Mouse (Mus musculus) heart, embryonic 11.5 days (tissue): ENCODE measurements around the gene Gm20388. TPM values are rescaled to one million over a fixed set of nuclear protein-coding genes. Genes with fewer than 3 reads are reported as not detected.
A peak's percentile ranks its signal among the peaks of the same experiment; 100 is the strongest.

Experiments used
- ATAC-seq: fragments of 200-750 bp; cut with Nextera tagmentation; replicated peaks from 2 replicates; pipeline ENCODE4 v1.8.0; 2017; ENCODE audit warnings: moderate library complexity; ENCODE audit not compliant: insufficient number of reproducible peaks, low FRiP score, low TSS enrichment
- H3K27ac ChIP-seq: fragments of 300-500 bp; sonication (generic); 2 replicates; pipeline ENCODE4 v1.5.1; 2014; ENCODE audit warnings: mild to moderate bottlenecking, low read depth, low read length
- H3K27me3 ChIP-seq: fragments of 300-500 bp; sonication (generic); 2 replicates; pipeline ENCODE4 v1.6.1; 2014; ENCODE audit warnings: mild to moderate bottlenecking, low read length, mixed read lengths; ENCODE audit not compliant: control insufficient read depth, insufficient read depth
- H3K36me3 ChIP-seq: fragments of 300-500 bp; sonication (generic); 2 replicates; pipeline ENCODE4 v1.6.1; 2014; ENCODE audit warnings: mild to moderate bottlenecking, low read length, moderate library complexity, mixed read lengths; ENCODE audit not compliant: control insufficient read depth, insufficient read depth
- H3K4me1 ChIP-seq: fragments of 300-500 bp; sonication (generic); 2 replicates; pipeline ENCODE4 v1.6.1; 2014; ENCODE audit warnings: low read length; ENCODE audit not compliant: control insufficient read depth, insufficient read depth
- H3K4me2 ChIP-seq: fragments of 300-500 bp; sonication (generic); 2 replicates; pipeline ENCODE4 v1.6.1; 2014; ENCODE audit warnings: mild to moderate bottlenecking, moderate library complexity
- H3K4me3 ChIP-seq: fragments of 300-500 bp; sonication (generic); 2 replicates; pipeline ENCODE4 v1.5.1; 2014; ENCODE audit warnings: low read depth, low read length
- H3K9ac ChIP-seq: fragments of 300-500 bp; sonication (generic); 2 replicates; pipeline ENCODE4 v1.6.1; 2014; ENCODE audit warnings: mild to moderate bottlenecking, low read depth, low read length, moderate library complexity
- H3K9me3 ChIP-seq: fragments of 300-500 bp; sonication (generic); replicated peaks from 2 replicates; pipeline ENCODE4 v1.6.1; 2016; ENCODE audit warnings: low read length; ENCODE audit not compliant: control insufficient read depth
- WGBS: fragments of 180-500 bp; shearing (Covaris S2); extraction: QIAGEN DNeasy Blood & Tissue Kit; methylation state at CpG from one replicate; pipeline ENCODE4 v1.1.7; 2014; ENCODE audit not compliant: insufficient replicate concordance; 5-methylcytosine and 5-hydroxymethylcytosine counted together
- polyA plus RNA-seq: library from polyadenylated mRNA; unstranded; fragments of >200 nt; fragmentation: Nextera tagmentation; extraction: Ambion mirVana; gene quantifications from 2 replicates; pipeline ENCODE4 v1.2.1, GENCODE M21; 2014

Gene Gm20388
- polyA plus RNA-seq, 1 experiment from 2014 or later, result 6.4 TPM

DNA sequence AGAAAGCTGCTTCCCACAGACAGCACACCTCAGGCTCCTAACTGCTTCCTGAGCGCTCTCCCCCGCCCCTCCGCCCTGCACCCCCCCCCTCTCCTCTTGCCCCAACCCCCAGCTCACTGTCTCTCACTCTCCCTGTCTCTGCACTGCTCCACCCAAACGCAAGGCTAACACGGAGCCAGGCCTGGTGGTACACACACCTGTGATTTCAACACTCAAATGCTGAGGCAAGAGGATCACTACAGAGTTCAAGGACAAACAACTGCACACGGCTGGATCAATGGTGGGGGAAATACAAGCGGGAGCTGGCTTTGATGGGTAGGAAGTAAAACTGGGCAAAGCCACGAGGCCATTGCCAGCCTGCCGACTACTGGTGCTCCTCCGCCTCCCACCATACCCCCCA lies 1026.0 kb downstream of the Gm20388 start:
- no peak overlapping the region for H3K4me2 ChIP-seq
- WGBS, result 52% methylated on average over 9 of the region's 10 CpGs
- peaks cover 4% of the 10 kb centered on the region; the same call in 1 of the 2 replicates for H3K4me1 ChIP-seq
- no peak for ATAC-seq
- no peaks in the 10 kb centered on the region for H3K9me3 ChIP-seq
- H3K4me3 ChIP-seq, result no peak overlapping the region
- H3K36me3 ChIP-seq, result no peaks in the 10 kb centered on the region
- H3K27me3 ChIP-seq, result peaks cover 47% of the 10 kb centered on the region
- H3K9ac ChIP-seq, result no peak overlapping the region
- no peak overlapping the region for H3K27ac ChIP-seq

DNA sequence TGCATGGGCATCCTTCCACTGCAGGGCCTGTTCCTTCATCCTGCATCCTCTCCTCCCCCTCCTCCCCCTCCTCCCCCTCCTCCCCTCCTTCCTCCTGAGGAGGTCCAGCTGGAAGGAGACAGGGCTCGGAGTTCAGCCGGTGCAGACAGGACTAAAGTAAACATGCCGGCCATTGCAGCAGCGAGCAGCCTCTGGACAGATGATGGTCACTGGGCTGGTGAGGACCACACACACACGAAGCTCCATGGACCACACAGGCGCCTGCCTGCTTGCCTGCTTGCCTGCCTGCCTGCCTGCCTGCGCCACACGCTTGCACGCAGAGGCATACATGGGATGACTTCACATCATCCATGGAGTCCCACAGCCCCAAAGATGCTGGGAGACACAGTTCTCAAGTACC lies 1026.8 kb downstream of the Gm20388 start:
- H3K9me3 ChIP-seq, result no peaks in the 10 kb centered on the region
- no peak overlapping the region for H3K4me2 ChIP-seq
- peaks cover 4% of the 10 kb centered on the region; the same call in 1 of the 2 replicates for H3K4me1 ChIP-seq
- 49% methylated on average over 7 of the region's 9 CpGs for WGBS
- H3K4me3 ChIP-seq, result no peak overlapping the region
- ATAC-seq, result no peak
- no peak overlapping the region for H3K27ac ChIP-seq
- H3K9ac ChIP-seq, result no peak overlapping the region
- peaks cover 45% of the 10 kb centered on the region for H3K27me3 ChIP-seq
- H3K36me3 ChIP-seq, result no peaks in the 10 kb centered on the region

DNA sequence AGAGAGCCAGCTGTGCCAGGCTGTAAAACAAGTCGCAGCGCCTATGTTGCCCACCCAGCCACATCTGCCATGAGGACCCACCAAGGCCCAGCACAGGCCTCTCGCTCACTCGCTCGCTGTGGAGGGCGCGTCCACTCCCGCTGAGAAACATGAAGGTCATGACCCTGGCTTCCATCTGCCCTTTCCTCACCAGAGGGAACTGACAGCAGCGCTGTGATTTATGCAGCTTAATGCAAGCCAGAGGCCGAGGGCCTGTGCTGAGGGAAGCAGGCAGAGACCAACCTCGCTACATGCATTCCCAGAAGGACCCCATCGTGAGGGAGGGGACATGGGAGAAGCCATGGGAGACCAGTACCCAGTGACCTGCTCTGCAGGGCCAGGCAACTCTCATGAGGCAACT lies 1029.6 kb downstream of the Gm20388 start:
- WGBS, result 32% methylated on average over 12 of the region's 12 CpGs
- peaks cover 4% of the 10 kb centered on the region; the same call in 1 of the 2 replicates for H3K4me1 ChIP-seq
- ATAC-seq, result no peak
- no peak overlapping the region for H3K27ac ChIP-seq
- peaks cover 36% of the 10 kb centered on the region for H3K27me3 ChIP-seq
- no peak overlapping the region for H3K4me3 ChIP-seq
- H3K36me3 ChIP-seq, result no peaks in the 10 kb centered on the region
- H3K4me2 ChIP-seq, result no peak overlapping the region
- no peak overlapping the region for H3K9ac ChIP-seq
- H3K9me3 ChIP-seq, result no peaks in the 10 kb centered on the region

DNA sequence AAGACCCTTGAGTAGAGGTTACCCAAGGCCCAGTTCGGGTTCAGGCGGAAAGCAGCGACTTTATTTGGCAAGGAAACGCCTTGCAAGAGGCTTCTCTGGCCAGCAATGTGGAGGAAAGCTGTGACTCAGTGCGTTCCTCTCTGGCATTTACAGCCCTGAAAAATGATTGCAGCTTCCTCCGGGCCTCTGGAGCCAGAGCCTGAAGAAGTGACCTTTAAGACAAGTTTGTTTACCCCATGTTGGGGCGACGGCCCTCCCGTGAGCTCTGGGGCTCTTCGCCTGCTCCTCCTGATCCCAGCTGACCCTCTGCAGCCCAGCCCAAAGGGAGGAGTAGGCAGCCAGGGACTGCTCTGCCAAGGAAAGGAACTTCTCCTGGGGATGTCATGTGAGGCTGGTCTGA lies 1036.6 kb downstream of the Gm20388 start:
- Histone ChIP-seq H3K27me3 (peaks cover 13% of the 10 kb centered on the region), H3K4me1 (peaks cover 7% of the 10 kb centered on the region), H3K9ac (no peak overlapping the region), H3K4me2 (no peak overlapping the region), H3K4me3 (no peak overlapping the region), H3K27ac (no peak overlapping the region), H3K9me3 (no peaks in the 10 kb centered on the region), H3K36me3 (no peaks in the 10 kb centered on the region)
- ATAC-seq, result no peak
- 40% methylated on average over 10 of the region's 10 CpGs for WGBS

DNA sequence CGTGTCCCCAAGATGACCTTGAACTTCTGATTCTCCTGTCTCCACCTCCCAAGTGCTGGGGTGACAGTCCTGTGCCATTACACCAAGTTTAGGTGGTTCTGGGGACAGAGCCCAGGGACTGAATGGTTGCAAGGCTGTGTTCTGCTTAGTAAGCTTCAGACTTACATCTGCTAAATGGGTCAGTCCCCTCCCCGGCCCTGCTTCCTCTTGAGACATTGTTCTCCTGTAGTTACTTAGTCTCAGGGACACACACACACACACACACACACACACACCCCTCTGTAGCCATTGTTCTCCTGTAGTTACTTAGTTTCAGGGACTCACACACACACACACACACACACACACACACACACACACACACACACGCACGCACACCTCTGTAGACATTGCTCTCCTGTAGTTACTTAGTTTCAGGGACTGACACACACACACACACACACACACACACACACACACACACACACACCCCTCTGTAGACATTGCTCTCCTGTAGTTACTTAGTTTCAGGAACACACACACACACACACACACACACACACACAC lies 1037.5 kb downstream of the Gm20388 start:
- Histone ChIP-seq H3K4me3 (no peak overlapping the region), H3K27me3 (peaks cover 20% of the 10 kb centered on the region), H3K9ac (0 out of 2 replicates have a peak overlapping the region, but pooled peaks have one; percentile 6), H3K27ac (no peak overlapping the region), H3K9me3 (no peaks in the 10 kb centered on the region), H3K36me3 (no peaks in the 10 kb centered on the region), H3K4me1 (peaks cover 7% of the 10 kb centered on the region), H3K4me2 (no peak overlapping the region; the same call in 1 of the 2 replicates)
- ATAC-seq, result no peak
- 59% methylated on average over 4 of the region's 4 CpGs for WGBS

DNA sequence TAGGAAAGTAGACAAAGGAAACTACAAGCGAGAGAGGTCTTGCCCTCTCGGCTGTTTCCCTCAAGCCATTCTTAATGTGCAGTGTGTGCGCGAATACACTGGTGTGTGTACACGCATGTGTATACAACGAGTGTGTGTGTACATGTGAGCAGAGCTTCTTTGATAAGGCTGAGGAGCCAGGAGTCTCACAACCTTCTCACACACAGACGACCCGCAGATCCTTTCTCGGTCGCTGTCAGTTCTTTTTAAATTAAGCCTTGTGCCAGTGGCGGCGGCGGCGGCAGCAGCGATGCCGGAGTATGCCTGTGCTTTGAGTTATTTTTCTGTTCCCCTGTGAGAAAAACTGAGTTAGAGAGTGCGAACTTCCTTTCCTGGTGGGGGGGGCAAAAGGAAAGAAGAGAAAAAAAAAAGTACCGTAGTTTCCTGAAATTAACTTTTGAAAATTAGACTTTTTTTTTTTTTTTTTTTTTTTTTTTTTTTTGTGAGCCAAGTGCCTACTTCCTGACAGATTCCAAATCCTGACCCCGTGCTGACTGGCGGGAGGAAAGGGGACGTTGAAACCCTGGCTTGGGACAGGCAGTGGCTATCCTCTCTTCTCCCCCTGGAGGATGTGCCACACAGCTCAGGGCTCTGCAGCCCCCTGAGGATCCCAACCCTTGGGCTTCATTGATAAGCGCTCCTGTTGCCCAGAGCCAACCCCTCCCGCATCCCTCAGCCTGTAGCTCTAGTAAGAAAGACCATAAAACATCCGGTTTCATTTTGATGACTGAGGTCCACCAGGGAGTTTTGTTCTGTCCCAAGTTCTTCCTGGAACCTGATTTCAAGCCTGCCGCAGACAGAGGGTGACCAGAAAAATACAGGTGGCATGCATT lies 1038.2 kb downstream of the Gm20388 start:
- H3K4me3 ChIP-seq, result no peak overlapping the region
- no peak overlapping the region for H3K27ac ChIP-seq
- H3K27me3 ChIP-seq, result peaks cover 20% of the 10 kb centered on the region
- no peaks in the 10 kb centered on the region for H3K9me3 ChIP-seq
- no peaks in the 10 kb centered on the region for H3K36me3 ChIP-seq
- 43% methylated on average over 25 of the region's 25 CpGs for WGBS
- peak overlapping the region; percentile 20 for H3K4me2 ChIP-seq
- ATAC-seq, result no peak
- 0 out of 2 replicates have a peak overlapping the region, but pooled peaks have one; percentile 6 for H3K9ac ChIP-seq
- H3K4me1 ChIP-seq, result peaks cover 7% of the 10 kb centered on the region

DNA sequence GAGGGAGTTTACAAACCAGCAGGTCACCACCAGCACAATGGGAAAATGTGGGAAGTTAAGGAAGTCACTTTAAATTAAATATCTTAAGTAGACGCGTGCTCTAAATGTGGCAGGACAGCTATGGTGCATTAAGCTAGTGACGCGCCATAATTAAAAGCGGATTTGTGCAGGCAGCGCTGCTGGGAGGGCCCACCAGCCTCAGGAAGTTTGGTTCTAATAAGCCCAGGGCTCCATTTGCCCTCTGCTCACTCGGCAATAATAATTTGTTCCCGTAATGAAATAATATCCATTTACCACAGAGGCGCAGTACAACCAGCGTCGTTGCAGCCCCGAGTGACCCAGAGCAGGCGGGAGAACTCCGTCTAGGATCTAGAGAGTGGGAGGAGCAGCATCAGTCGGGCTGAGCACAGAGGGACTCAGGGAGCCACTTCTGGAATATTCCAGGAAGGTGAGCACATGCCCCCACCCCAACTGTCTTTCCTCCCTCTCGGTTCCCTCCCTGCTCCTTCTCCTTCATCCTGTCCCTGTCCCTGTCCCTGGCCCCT lies 1040.1 kb downstream of the Gm20388 start:
- H3K4me2 ChIP-seq, result no peak overlapping the region
- H3K9me3 ChIP-seq, result no peaks in the 10 kb centered on the region
- no peak overlapping the region for H3K27ac ChIP-seq
- H3K36me3 ChIP-seq, result no peaks in the 10 kb centered on the region
- no peak overlapping the region for H3K9ac ChIP-seq
- no peak for ATAC-seq
- peaks cover 7% of the 10 kb centered on the region for H3K4me1 ChIP-seq
- 63% methylated on average over 16 of the region's 16 CpGs for whole genome bisulfite sequencing
- peaks cover 20% of the 10 kb centered on the region for H3K27me3 ChIP-seq
- no peak overlapping the region for H3K4me3 ChIP-seq

DNA sequence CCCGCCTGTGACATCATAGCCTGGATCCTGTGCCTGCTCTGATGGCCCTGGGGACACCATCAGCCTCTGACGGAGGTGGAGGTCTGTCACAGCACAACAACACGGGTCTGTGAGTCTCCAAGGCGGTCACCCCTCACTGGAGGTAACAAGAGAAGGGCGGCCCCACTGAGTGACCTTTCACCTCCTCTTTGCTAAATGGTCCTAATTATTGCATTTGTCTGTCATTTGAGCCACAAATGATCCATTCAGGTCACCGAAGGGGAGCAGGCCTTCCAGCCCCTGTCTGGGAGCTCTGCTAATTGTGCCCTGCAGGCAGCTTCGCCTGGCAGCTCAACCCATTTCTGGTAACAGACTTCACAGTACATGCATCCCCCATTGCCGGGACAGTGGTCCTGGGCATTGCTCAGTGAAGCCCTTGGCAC lies 1048.8 kb downstream of the Gm20388 start:
- Histone ChIP-seq H3K27me3 (peaks cover 32% of the 10 kb centered on the region), H3K27ac (no peak overlapping the region), H3K9me3 (no peaks in the 10 kb centered on the region), H3K4me1 (no peaks in the 10 kb centered on the region; the same call in 1 of the 2 replicates), H3K4me2 (no peak overlapping the region), H3K4me3 (no peak overlapping the region), H3K36me3 (no peaks in the 10 kb centered on the region), H3K9ac (no peak overlapping the region)
- no peak for ATAC-seq
- 44% methylated on average over 8 of the region's 8 CpGs for WGBS
